Mouse (Mus musculus) midbrain, postnatal 0 days (tissue): ENCODE data around the gene Mrnip. TPM values are rescaled to one million over a fixed set of nuclear protein-coding genes. Genes with fewer than 3 reads are reported as not detected.

Experiments
- ATAC-seq: fragments of 200-750 bp; cut with Nextera tagmentation; 2 replicates; pipeline ENCODE4 v1.8.0; 2017; ENCODE audit warnings: moderate number of reproducible peaks, mild to moderate bottlenecking, moderate TSS enrichment, moderate library complexity; ENCODE audit not compliant: low FRiP score
- DNase-seq: peaks from one replicate; pipeline ENCODE4 v3.0.0-alpha.2; 2015; ENCODE audit warnings: low spot score
- H3K27ac ChIP-seq: fragments of 300-500 bp; sonication (generic); 2 replicates; pipeline ENCODE4 v1.5.1; 2014; ENCODE audit warnings: low read depth, mild to moderate bottlenecking, low read length, mixed read lengths
- H3K27me3 ChIP-seq: fragments of 300-500 bp; sonication (generic); 2 replicates; pipeline ENCODE4 v1.6.1; 2014; ENCODE audit warnings: low read length, control low read depth, mixed read lengths; ENCODE audit not compliant: insufficient read depth
- H3K36me3 ChIP-seq: fragments of 300-500 bp; sonication (generic); 2 replicates; pipeline ENCODE4 v1.6.1; 2014; ENCODE audit warnings: low read length, control low read depth, mixed read lengths; ENCODE audit not compliant: insufficient read depth
- H3K4me1 ChIP-seq: fragments of 300-500 bp; sonication (generic); 2 replicates; pipeline ENCODE4 v1.6.1; 2014; ENCODE audit warnings: mild to moderate bottlenecking, control low read depth, antibody characterized with exemption, low read length, mixed read lengths; ENCODE audit not compliant: insufficient read depth
- H3K4me2 ChIP-seq: fragments of 300-500 bp; sonication (generic); 2 replicates; pipeline ENCODE4 v1.6.1; 2014; ENCODE audit warnings: low read depth, mild to moderate bottlenecking, low read length, mixed read lengths; ENCODE audit not compliant: poor library complexity, severe bottlenecking
- H3K4me3 ChIP-seq: fragments of 300-500 bp; sonication (generic); 2 replicates; pipeline ENCODE4 v1.5.1; 2014; ENCODE audit warnings: low read depth, mild to moderate bottlenecking, low read length, moderate library complexity
- H3K9ac ChIP-seq: fragments of 300-500 bp; sonication (generic); replicated peaks from 2 replicates; pipeline ENCODE4 v1.6.1; 2014; ENCODE audit warnings: mild to moderate bottlenecking, low read length, moderate library complexity, mixed read lengths; ENCODE audit not compliant: poor library complexity, severe bottlenecking
- H3K9me3 ChIP-seq: fragments of 300-500 bp; sonication (generic); 2 replicates; pipeline ENCODE4 v1.6.1; 2016; ENCODE audit warnings: low read length, control low read depth
- CTCF ChIP-seq: IDR thresholded peaks from 2 replicates; pipeline ENCODE4 v1.5.1; 2016; ENCODE audit warnings: antibody characterized with exemption, mild to moderate bottlenecking
- WGBS: fragments of 180-500 bp; shearing (Covaris S2); extraction: QIAGEN DNeasy Blood & Tissue Kit; methylation state at CpG from one replicate; pipeline ENCODE4 v1.1.7; 2014; 5-methylcytosine and 5-hydroxymethylcytosine counted together
- polyA plus RNA-seq: library from polyadenylated mRNA; unstranded; fragments of >200 nt; fragmentation: Nextera tagmentation; extraction: Ambion mirVana; gene quantifications from 2 replicates; pipeline ENCODE4 v1.2.1, GENCODE M21; 2015
- total RNA-seq: library from RNA; depleted of rRNA; stranded (reverse); fragments of >200 nt; gene quantifications from 2 replicates; pipeline ENCODE4 v1.2.3, GENCODE M21; 2014

Mrnip gene
- total and polyA plus RNA-seq, 2 experiments from 2014 or later: 37.9 to 41.3 TPM

DNA sequence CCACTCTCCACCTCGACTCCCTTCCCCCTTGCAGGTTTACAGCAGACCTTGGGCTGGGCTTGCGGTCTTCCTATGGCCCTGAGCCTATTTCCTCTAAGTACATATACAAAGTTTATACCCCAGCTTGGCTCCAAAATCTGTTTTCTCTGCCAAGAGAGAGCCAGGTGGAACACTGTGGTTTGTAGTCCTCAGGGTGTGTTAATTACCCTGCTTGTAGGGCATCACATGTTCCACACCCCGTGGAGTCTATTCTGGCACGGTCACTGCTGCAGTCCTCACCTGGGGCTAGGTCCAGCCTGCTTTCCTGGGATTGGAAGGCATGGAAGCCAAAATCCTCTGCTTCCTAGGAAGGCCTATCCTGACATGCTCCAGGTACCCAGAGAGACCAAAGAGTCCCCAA lies 53.5 kb downstream of the Mrnip start:
- Histone ChIP-seq H3K9ac (no peak overlapping the region), H3K4me2 (no peak overlapping the region), H3K9me3 (no peaks in the 10 kb centered on the region), H3K27ac (no peak overlapping the region), H3K4me1 (peaks cover 26% of the 10 kb centered on the region), H3K36me3 (peaks cover 8% of the 10 kb centered on the region), H3K4me3 (no peak overlapping the region), H3K27me3 (no peaks in the 10 kb centered on the region)
- ATAC-seq: no peak
- 85% methylated on average over 4 of the region's 4 CpGs for WGBS
- DNase-seq: no peak
- no peak for TF ChIP-seq CTCF

DNA sequence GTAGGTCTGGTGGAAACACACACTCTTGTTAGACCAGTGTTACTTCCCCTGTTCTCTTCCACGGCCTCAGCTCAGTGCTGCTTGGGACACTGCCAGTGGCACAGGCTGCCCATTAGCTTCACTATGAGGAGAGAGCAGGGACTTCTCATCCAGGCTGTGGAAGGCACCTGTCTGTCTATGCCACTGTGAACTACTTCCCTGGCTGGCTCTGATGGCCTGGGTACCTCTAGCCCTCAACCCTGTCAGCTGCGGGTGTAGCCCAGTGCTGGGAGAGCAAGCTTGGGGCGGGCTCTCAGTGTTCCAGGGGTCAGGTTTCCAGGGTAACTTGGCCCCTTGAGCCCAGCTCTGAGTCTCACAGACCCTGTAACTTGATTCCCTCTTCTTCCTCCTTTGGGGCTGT lies 54.5 kb downstream of the Mrnip start:
- H3K27ac ChIP-seq: no peak overlapping the region

DNA sequence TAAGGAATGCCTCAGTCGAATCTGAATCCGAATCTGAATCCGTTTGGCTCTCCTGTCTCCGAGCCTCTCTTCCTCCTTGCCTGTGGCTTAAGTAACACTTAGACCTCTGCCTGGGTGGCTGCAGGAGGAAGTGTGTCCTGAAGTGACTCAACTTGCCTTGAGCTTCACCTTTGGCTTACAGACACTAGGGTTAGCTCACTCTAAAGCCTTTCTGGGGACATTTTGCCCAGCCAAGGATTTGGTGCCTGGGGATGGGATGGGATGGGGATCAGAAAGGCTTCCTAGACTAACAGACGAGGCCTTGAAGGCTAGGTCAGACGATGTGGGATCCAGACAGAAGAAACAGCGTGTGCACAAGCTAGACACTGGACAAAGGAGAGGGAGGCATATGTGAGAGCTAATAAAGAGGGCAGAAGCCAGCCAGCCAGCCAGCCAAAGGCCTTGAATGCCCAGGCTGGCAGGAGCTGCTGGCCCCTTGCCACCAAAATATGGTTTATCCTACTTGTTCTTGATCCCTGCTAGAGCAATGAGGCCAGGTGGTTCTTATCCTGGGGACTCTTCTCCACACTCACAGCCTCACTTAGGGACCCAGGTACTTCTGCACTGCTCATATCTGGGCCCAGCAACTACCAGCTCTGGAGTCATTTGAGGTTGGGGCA lies 55.1 kb downstream of the Mrnip start:
- DNase-seq (peak; percentile 61), ATAC-seq (no peak)
- H3K9me3 ChIP-seq: no peaks in the 10 kb centered on the region
- H3K36me3 ChIP-seq: peaks cover 24% of the 10 kb centered on the region
- H3K27ac ChIP-seq: no peak overlapping the region
- no peaks in the 10 kb centered on the region for H3K27me3 ChIP-seq
- 46% methylated on average over 7 of the region's 7 CpGs for WGBS
- no peak for TF ChIP-seq CTCF
- H3K4me1 ChIP-seq: peaks cover 18% of the 10 kb centered on the region; the same call in 1 of the 2 replicates
- no peak overlapping the region for H3K4me3 ChIP-seq
- 0 out of 2 replicates have a peak overlapping the region, but pooled peaks have one; percentile 33 for H3K9ac ChIP-seq
- no peak overlapping the region for H3K4me2 ChIP-seq

More for the DNA sequence above, 54.5 kb downstream of the Mrnip start:
- Histone ChIP-seq H3K4me1 (peaks cover 20% of the 10 kb centered on the region; the same call in 1 of the 2 replicates), H3K4me3 (no peak overlapping the region), H3K27me3 (no peaks in the 10 kb centered on the region), H3K9ac (no peak overlapping the region), H3K4me2 (no peak overlapping the region), H3K9me3 (no peaks in the 10 kb centered on the region), H3K36me3 (peaks cover 18% of the 10 kb centered on the region)
- DNase-seq (no peak), ATAC-seq (no peak)
- no peak for TF ChIP-seq CTCF
- WGBS: 20% methylated on average over 3 of the region's 3 CpGs

DNA sequence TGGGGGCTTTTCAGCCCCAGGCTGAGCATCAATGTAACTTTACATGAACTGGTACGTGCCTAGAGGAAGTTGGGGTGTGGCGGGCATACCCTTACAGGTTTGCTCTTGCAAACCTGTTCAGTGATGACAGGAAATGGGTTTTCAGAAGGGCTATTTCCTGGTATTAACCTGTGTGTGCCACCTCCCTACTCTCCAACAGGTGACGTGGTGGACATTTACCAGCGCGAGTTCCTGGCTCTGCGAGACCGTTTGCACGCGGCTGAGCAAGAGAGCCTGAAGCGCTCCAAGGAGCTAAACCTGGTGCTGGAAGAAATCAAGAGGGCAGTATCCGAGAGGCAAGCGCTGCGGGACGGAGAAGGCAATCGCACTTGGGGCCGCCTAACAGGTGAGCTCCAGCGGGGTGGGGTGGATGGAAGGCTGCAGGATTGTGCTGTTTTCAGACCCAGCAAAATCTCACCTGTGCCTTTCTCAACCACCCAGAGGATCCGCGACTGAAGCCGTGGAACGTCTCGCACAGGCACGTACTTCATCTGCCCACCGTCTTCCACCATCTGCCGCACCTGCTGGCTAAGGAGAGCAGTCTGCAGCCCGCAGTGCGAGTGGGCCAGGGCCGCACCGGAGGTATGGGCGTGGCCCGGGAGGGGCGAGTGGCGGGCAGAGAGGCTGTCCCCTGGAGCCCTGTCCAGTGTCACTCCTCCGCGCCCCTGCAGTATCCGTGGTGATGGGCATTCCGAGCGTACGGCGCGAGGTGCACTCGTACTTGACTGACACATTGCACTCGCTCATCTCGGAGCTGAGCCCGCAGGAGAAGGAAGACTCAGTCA lies 56.4 kb downstream of the Mrnip start:
- peak overlapping the region; percentile 43; the same call in 1 of the 2 replicates for H3K27ac ChIP-seq
- 29% methylated on average over 45 of the region's 45 CpGs for whole genome bisulfite sequencing
- ATAC-seq (no peak; the same call in 1 of the 2 replicates), DNase-seq (no peak)
- H3K27me3 ChIP-seq: no peaks in the 10 kb centered on the region
- H3K36me3 ChIP-seq: peaks cover 34% of the 10 kb centered on the region
- no peak overlapping the region; the same call in 1 of the 2 replicates for H3K4me2 ChIP-seq
- no peaks in the 10 kb centered on the region for H3K9me3 ChIP-seq
- TF ChIP-seq CTCF: no peak
- H3K4me3 ChIP-seq: no peak overlapping the region
- H3K4me1 ChIP-seq: peaks cover 18% of the 10 kb centered on the region; the same call in 1 of the 2 replicates
- no peak overlapping the region for H3K9ac ChIP-seq

DNA sequence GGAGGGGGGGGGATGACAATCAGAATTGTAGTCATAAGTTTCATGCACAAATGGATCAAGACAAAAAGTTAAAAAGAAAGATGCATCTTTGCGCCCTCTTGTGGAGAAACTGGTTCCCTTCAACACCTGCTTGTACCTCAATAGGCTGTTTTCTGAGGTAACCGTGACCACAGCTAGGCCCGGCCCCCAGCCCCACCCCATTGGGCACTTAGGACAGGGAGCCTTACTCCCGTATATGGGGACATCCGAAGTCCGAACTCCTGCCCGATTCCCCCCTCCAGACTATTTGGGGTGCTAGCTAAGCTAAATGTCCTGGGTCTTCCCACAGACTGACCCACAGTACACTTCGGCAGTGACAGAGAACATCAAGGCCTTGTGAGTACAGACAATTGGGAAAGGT lies 57.2 kb downstream of the Mrnip start:
- peaks cover 15% of the 10 kb centered on the region; the same call in 1 of the 2 replicates for H3K4me1 ChIP-seq
- TF ChIP-seq CTCF: peak; percentile 78
- peaks cover 34% of the 10 kb centered on the region for H3K36me3 ChIP-seq
- no peaks in the 10 kb centered on the region for H3K9me3 ChIP-seq
- H3K9ac ChIP-seq: no peak overlapping the region
- ATAC-seq (peak; percentile 45; the same call in 1 of the 2 replicates), DNase-seq (peak; percentile 87)
- no peak overlapping the region for H3K27ac ChIP-seq
- no peak overlapping the region for H3K4me3 ChIP-seq
- 23% methylated on average over 8 of the region's 8 CpGs for WGBS
- no peak overlapping the region for H3K4me2 ChIP-seq
- H3K27me3 ChIP-seq: no peaks in the 10 kb centered on the region

DNA sequence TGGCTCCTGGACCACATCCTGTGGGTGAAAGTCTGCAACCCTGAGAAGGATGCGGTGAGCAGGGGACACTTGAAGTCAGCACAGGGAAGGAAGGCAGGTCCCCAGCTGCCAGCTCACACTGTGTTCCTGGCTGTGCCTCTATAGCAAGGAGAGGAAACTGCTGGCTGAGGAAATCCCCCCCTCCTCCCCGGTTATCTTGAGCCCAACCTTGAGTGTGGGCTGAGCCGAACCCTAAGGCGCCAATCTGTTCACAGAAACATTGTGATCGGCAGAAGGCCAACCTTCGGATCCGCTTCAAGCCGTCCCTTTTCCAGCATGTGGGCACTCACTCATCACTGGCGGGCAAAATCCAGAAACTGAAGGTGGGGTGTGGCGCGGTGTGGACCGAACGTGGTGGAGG lies 58.8 kb downstream of the Mrnip start:
- H3K4me3 ChIP-seq: no peak overlapping the region
- ATAC-seq (no peak), DNase-seq (no peak)
- no peak overlapping the region for H3K4me2 ChIP-seq
- H3K9me3 ChIP-seq: no peaks in the 10 kb centered on the region
- WGBS: 97% methylated on average over 13 of the region's 13 CpGs
- peaks cover 34% of the 10 kb centered on the region for H3K36me3 ChIP-seq
- peaks cover 8% of the 10 kb centered on the region; the same call in 1 of the 2 replicates for H3K4me1 ChIP-seq
- H3K27ac ChIP-seq: no peak overlapping the region
- H3K27me3 ChIP-seq: no peaks in the 10 kb centered on the region; the same call in 1 of the 2 replicates
- no peak overlapping the region for H3K9ac ChIP-seq
- no peak for TF ChIP-seq CTCF
